Mouse (Mus musculus) fibroblast of lung, adult 2 months (primary cell): ENCODE data around the gene Cenps.
"Not testable (repeated sequence)": the region's sequence is repeated elsewhere in the genome, so short reads cannot be mapped to it uniquely, and the experiment has no call there.

Experiments
- DNase-seq: peaks from one replicate; pipeline ENCODE4 v3.0.0-alpha.2; 2011; ENCODE audit warnings: low read depth

Gene Cenps

GRCm38 (mm10) chr4:149119978-149120562 lies 17.4 kb downstream of the Cenps start:
- DNase-seq = not testable (repeated sequence)

GRCm38 (mm10) chr4:149103875-149104561 lies 33.4 kb downstream of the Cenps start, which contains the start of gene Dffa:
Gene Dffa, plus strand, starts transcription at chr4:149104146.
- DNase-seq = peak; percentile 70

- DNase-seq = peak; percentile 31
Observed at GRCm38 (mm10) chr4:149101456-149101855, 36.0 kb downstream of the Cenps start.

- DNase-seq = not testable (repeated sequence)
Observed at GRCm38 (mm10) chr4:149100449-149100848, 37.0 kb downstream of the Cenps start.

GRCm38 (mm10) chr4:149099369-149100017 lies 37.9 kb downstream of the Cenps start, which contains the start of gene Pex14:
Gene Pex14, minus strand, starts transcription at chr4:149099876.
- peak; percentile 63 for DNase-seq

- DNase-seq = no peak
Observed at GRCm38 (mm10) chr4:149098571-149098970, 38.9 kb downstream of the Cenps start.

- DNase-seq = no peak
Observed at GRCm38 (mm10) chr4:149097956-149098355, 39.5 kb downstream of the Cenps start.

GRCm38 (mm10) chr4:149091364-149091763 lies 46.1 kb downstream of the Cenps start:
- DNase-seq = no peak

- DNase-seq = no peak
Observed at GRCm38 (mm10) chr4:149085381-149085780, 52.0 kb downstream of the Cenps start.

GRCm38 (mm10) chr4:149081528-149081927 lies 55.9 kb downstream of the Cenps start:
- DNase-seq = no peak

- DNase-seq = no peak
Observed at GRCm38 (mm10) chr4:149080111-149080510, 57.3 kb downstream of the Cenps start.

- DNase-seq = no peak
Observed at GRCm38 (mm10) chr4:149079629-149080028, 57.8 kb downstream of the Cenps start.

- no peak for DNase-seq
Observed at GRCm38 (mm10) chr4:149078261-149078660, 59.2 kb downstream of the Cenps start.
